Mouse (Mus musculus) MN1 (cell line): ENCODE results near the gene 9130409I23Rik.

Experiments used
- DNase-seq: peaks from one replicate; pipeline ENCODE4 v3.0.0-alpha.2; 2016; ENCODE audit warnings: low spot score

9130409I23Rik gene

GRCm38 (mm10) chr1:181050937-181051336 is at the start of gene 9130409I23Rik:
Gene 9130409I23Rik, plus strand, starts transcription at chr1:181051237.
- DNase-seq: no peak

DNA sequence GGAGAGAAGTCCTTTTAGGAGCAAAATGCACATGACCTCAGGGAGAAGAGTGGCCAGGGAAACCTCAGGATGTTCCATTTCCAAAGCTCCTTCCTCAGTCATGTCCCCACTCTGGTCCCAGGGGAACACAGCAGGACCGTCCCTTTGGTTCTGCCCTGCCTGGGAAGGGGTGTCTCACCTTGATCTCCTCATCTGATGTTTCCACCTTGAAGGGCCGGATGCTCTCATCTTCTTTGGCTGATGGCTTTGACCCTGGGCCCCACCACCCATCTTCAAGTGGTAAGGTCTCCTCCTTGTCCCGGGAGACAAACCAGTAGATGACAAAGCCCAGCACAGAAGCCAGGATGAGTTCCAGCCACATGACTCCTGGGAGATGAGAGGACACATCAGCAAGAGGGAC is 49.4 kb upstream of the 9130409I23Rik start:
- no peak for DNase-seq

GRCm38 (mm10) chr1:181003790-181004189 is 47.2 kb upstream of the 9130409I23Rik start:
- no peak for DNase-seq

DNA sequence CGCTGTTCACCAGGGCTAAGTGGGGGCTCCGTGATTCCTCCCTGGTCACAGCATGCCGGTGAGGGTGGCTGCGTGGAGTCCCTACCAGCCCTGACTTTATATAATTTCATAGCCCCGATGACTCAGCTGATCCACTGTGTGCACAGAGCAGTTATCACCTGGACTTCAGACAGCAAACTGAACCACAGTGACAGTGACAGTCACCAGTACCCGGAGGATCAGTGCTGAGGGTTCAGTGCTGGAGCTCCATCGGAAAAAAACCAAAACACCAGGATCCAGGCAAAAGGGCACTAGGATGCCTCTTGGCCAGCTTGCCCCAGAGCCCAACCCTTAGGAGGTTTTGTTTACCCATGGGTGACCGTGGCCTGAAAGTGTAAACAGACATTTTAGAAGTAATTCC is 45.7 kb upstream of the 9130409I23Rik start:
- no peak for DNase-seq

DNA sequence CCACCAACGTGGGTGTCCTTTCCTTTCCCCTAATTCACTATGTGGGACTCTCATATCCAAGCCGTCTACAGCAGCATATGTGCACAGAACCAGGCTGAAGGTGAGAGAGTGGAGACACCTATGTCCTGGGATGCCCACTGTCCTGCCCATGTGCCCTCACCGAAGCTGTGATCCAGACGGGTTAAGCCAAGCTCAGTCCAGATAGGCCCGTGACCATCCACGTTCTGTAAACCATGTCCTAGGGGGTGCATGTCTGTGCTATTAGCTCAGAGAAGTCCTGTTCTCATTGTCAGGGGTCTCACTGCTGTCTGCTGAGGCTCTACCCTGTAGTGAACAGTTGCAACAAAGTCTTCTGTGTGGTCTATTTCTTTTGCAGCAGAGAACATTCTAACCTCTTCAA is 43.2 kb upstream of the 9130409I23Rik start:
- no peak for DNase-seq

DNA sequence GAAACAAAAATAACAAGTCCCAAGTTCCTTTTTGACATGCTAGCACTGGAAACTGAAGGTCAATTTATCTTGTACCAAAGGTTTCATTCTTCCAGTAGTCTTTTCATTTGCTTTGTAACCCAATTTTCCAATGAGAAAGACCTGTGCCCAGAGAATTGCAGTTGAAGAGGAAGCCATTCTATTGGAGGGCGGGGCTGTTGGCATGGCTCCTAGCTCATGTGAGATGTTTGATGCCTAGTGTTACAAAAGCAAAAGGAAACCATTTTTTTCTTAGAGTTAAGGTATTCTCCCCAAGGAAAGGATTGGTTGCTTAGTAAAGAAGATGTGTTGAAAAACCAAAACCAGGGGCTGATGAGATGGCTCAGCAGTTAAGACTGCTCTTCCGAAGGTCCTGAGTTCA is 42.8 kb upstream of the 9130409I23Rik start:
- DNase-seq: no peak

- no peak for DNase-seq
Measured at GRCm38 (mm10) chr1:181009011-181009590, 41.9 kb upstream of the 9130409I23Rik start.

DNA sequence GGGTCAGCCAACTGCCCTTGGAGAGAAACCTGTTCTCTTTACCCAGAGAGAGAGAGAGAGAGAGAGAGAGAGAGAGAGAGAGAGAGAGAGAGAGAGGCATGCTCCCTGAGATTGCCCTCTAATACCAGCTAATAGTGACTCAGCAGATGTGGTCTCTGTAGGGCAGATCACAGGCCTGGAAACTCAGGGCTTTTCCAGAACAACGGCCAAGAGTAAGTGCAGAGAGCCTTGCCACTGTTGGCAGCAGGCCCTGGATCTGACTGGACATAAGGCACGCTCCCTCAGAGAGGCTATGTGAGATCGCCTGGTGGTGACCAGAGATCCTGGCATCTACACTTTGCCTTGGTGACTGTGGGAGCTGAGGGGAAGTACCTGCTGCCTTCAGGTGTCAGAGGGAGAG is 41.3 kb upstream of the 9130409I23Rik start:
- peak; percentile 94 for DNase-seq

GRCm38 (mm10) chr1:181010171-181010932 is 40.7 kb upstream of the 9130409I23Rik start:
- peak; percentile 37 for DNase-seq

- DNase-seq: no peak
Measured at GRCm38 (mm10) chr1:181011601-181012000, 39.4 kb upstream of the 9130409I23Rik start.

GRCm38 (mm10) chr1:181012416-181012815 is 38.6 kb upstream of the 9130409I23Rik start:
- no peak for DNase-seq

DNA sequence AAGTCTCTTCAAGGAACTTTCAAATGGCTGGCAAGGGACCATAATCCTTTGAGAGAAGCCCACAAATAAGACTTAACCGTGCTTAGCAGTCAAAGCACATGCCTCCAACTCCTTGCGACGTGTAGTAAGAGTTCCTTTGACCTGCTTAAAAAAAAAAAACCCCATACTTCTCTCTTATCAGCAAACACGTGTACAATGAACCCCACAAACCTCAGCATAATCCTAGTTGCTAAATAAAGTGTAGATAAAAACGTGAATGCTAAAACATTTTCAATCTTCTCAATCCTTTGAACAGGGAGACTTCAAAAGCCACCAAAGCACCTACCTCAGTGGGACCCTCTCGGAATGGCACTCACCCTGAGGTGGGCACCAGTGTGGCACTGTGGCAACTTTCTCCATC is 37.6 kb upstream of the 9130409I23Rik start:
- no peak for DNase-seq

- peak; percentile 79 for DNase-seq
Measured at GRCm38 (mm10) chr1:181014731-181015500, 36.1 kb upstream of the 9130409I23Rik start.

DNA sequence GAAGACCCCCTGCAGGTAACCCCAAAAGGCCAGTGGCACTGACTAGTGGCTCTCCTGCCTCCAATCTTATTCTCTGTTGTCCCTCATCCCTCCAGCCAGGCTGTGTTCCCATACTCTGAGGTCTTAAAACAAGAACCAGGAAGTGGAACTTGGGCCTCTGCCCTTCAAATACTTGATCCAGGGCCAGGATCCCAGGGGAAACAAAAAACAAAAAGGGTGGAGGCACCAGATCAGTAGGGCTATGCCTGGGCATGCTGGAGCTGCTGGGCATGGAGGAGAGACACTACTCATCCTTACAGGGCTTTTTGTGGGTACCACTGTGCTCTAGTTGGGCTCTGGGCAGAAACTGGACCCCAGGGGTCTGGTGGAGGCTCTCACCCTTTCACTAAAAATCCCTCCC is 35.5 kb upstream of the 9130409I23Rik start:
- DNase-seq: peak; percentile 51

GRCm38 (mm10) chr1:181016045-181016444 is 35.0 kb upstream of the 9130409I23Rik start:
- DNase-seq: no peak

- DNase-seq: peak; percentile 76
Measured at GRCm38 (mm10) chr1:181016532-181017131, 34.4 kb upstream of the 9130409I23Rik start.

DNA sequence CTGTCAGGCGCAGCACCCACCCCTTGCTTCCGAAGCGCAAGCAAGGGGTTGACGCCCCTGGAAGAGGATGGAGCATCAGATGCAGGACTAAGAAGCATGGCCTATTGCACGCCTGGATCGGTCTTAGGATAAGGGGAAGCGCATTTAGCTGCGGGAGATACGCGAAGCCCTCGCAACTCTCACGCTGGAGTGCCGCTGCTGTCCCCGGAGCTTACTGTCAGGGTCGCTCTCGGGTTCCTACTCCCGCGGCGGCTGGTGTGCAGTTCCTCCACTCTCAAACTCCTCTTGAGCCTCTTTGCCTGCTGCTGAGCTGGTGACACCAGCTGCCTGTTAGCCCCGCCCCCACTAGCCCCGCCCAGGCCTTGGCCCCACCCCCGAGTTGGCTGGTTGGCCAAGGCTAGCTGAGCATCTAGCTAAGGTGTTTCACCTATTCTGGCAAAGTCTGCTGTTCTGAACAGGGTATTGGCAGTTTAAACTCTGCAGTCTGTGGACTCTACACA is 33.8 kb upstream of the 9130409I23Rik start:
- DNase-seq: peak; percentile 69

DNA sequence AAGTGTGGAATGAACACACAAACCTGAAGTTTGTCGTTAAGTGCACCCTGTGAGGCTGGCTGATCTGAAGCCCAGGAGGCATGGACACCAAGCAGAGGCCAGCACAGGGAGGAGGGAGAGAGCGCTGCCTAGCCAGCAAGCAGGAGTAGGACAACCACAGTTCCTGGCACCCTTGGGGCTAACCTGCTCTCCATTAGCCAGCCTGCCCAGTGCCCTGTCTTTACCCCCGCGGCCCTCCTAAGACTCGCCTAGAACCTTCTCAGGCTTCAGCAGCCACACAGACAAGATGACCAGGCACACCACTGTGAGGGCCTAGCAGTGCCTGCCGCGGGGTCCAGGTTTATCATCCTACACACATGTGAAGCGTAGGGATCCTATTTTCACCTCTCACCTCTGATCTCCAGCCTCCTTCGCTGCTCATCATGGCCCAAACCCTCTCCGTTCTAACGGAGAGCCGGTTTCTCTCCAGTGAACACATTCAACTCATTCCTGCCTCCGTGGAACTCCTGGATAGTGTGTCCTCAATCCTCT is 33.1 kb upstream of the 9130409I23Rik start:
- no peak for DNase-seq

- DNase-seq: no peak
Measured at GRCm38 (mm10) chr1:181020756-181021487, 30.1 kb upstream of the 9130409I23Rik start, which contains the start of gene Ephx1. Gene Ephx1, minus strand, starts transcription at chr1:181020904.

- no peak for DNase-seq
Measured at GRCm38 (mm10) chr1:181021488-181021865, 29.6 kb upstream of the 9130409I23Rik start.

- DNase-seq: peak; percentile 75
Measured at GRCm38 (mm10) chr1:181022265-181022664, 28.8 kb upstream of the 9130409I23Rik start.
